Comparison of ENCODE assay signal across 8 mouse cellular contexts in genomic region chr8:47287641-47288130, GRCm38 (mm10).
A peak's percentile ranks its signal among the peaks of the same experiment; 100 is the strongest.
DNase-seq lines count a peak whose midpoint lies in the region; ATAC-seq lines count a peak whose summit lies in the region.

No protein-coding gene starts in this region.

- H3K36me3 ChIP-seq in kidney, embryonic 14.5 days (ENCODE audit: control insufficient read depth, insufficient read depth, low read length) = no peaks in the 10 kb centered on the region
- no peaks in the 10 kb centered on the region for H3K36me3 ChIP-seq in forebrain, embryonic 12.5 days (replicated peaks)
- no peaks in the 10 kb centered on the region for H3K36me3 ChIP-seq in hindbrain, embryonic 10.5 days
- no peaks in the 10 kb centered on the region for H3K36me3 ChIP-seq in limb, embryonic 12.5 days
- no peaks in the 10 kb centered on the region for H3K36me3 ChIP-seq in neural tube, embryonic 13.5 days

- peak; percentile 47 for ATAC-seq in kidney, embryonic 14.5 days (ENCODE audit: low FRiP score, low TSS enrichment)
- peak; percentile 34 for ATAC-seq in forebrain, embryonic 12.5 days (ENCODE audit: low FRiP score)
- no peak for ATAC-seq in limb, embryonic 12.5 days (ENCODE audit: insufficient number of reproducible peaks, insufficient read depth, low FRiP score, low TSS enrichment, low read depth)
- ATAC-seq in neural tube, embryonic 13.5 days (ENCODE audit: low read depth) = peak; percentile 24; the same call in 1 of the 2 replicates

- no peak for DNase-seq in kidney, adult 11 months
- DNase-seq in hindbrain, embryonic 10.5 days (ENCODE audit: low spot score) = peak; percentile 79
- no peak for DNase-seq in thymus, adult 18-20 months

- WGBS in kidney, embryonic 14.5 days = under 1% methylated on average over 33 of the region's 33 CpGs
- WGBS in forebrain, embryonic 12.5 days = under 1% methylated on average over 33 of the region's 33 CpGs
- under 1% methylated on average over 33 of the region's 33 CpGs for WGBS in hindbrain, embryonic 10.5 days
- under 1% methylated on average over 33 of the region's 33 CpGs for WGBS in limb, embryonic 12.5 days
- under 1% methylated on average over 33 of the region's 33 CpGs for WGBS in neural tube, embryonic 13.5 days

- H3K9me3 ChIP-seq in kidney, embryonic 14.5 days (ENCODE audit: control insufficient read depth, low read length) = no peaks in the 10 kb centered on the region
- H3K9me3 ChIP-seq in forebrain, embryonic 12.5 days = no peaks in the 10 kb centered on the region
- H3K9me3 ChIP-seq in hindbrain, embryonic 10.5 days = no peaks in the 10 kb centered on the region
- H3K9me3 ChIP-seq in limb, embryonic 12.5 days = no peaks in the 10 kb centered on the region
- no peaks in the 10 kb centered on the region for H3K9me3 ChIP-seq in neural tube, embryonic 13.5 days

- H3K4me2 ChIP-seq in kidney, embryonic 14.5 days (replicated peaks; ENCODE audit: low read depth, low read length) = peak overlapping the region; percentile 96
- peak overlapping the region; percentile 85 for H3K4me2 ChIP-seq in forebrain, embryonic 12.5 days
- H3K4me2 ChIP-seq in limb, embryonic 12.5 days = peak overlapping the region; percentile 80
- H3K4me2 ChIP-seq in neural tube, embryonic 13.5 days = peak overlapping the region; percentile 83

- H3K9ac ChIP-seq in kidney, embryonic 14.5 days (ENCODE audit: low read depth, low read length) = peak overlapping the region; percentile 91
- peak overlapping the region; percentile 100 for H3K9ac ChIP-seq in forebrain, embryonic 12.5 days
- H3K9ac ChIP-seq in limb, embryonic 12.5 days (replicated peaks) = peak overlapping the region; percentile 98
- peak overlapping the region; percentile 100 for H3K9ac ChIP-seq in neural tube, embryonic 13.5 days

- H3K27ac ChIP-seq in kidney, embryonic 14.5 days (ENCODE audit: low read depth, low read length) = peak overlapping the region; percentile 77; the same call in 1 of the 2 replicates
- no peak overlapping the region for H3K27ac ChIP-seq in brown adipose tissue, adult 24 weeks (replicated peaks; ENCODE audit: low read depth, low read length)
- peak overlapping the region; percentile 99 for H3K27ac ChIP-seq in forebrain, embryonic 12.5 days
- H3K27ac ChIP-seq in hindbrain, embryonic 10.5 days = peak overlapping the region; percentile 99
- peak overlapping the region; percentile 94 for H3K27ac ChIP-seq in limb, embryonic 12.5 days
- peak overlapping the region; percentile 99 for H3K27ac ChIP-seq in neural tube, embryonic 13.5 days (replicated peaks)

- peak overlapping the region; percentile 77 for H3K4me3 ChIP-seq in kidney, embryonic 14.5 days (ENCODE audit: low read length)
- H3K4me3 ChIP-seq in brown adipose tissue, adult 24 weeks (ENCODE audit: insufficient read depth, low read depth, low read length) = peak overlapping the region; percentile 78
- peak overlapping the region; percentile 98 for H3K4me3 ChIP-seq in forebrain, embryonic 12.5 days (replicated peaks)
- peak overlapping the region; percentile 91 for H3K4me3 ChIP-seq in hindbrain, embryonic 10.5 days
- H3K4me3 ChIP-seq in limb, embryonic 12.5 days (replicated peaks) = peak overlapping the region; percentile 92
- H3K4me3 ChIP-seq in neural tube, embryonic 13.5 days = peak overlapping the region; percentile 85

- H3K4me1 ChIP-seq in kidney, embryonic 14.5 days (ENCODE audit: control insufficient read depth, insufficient read depth, low read length) = 0 out of 2 replicates have a peak, but pooled peaks cover 5% of the 10 kb centered on the region
- peaks cover 8% of the 10 kb centered on the region; the same call in 1 of the 2 replicates for H3K4me1 ChIP-seq in brown adipose tissue, adult 24 weeks (ENCODE audit: control insufficient read depth, insufficient read depth, insufficient read length, low read length)
- peaks cover 46% of the 10 kb centered on the region for H3K4me1 ChIP-seq in forebrain, embryonic 12.5 days
- H3K4me1 ChIP-seq in hindbrain, embryonic 10.5 days (replicated peaks) = peaks cover 68% of the 10 kb centered on the region
- peaks cover 56% of the 10 kb centered on the region for H3K4me1 ChIP-seq in limb, embryonic 12.5 days (replicated peaks)
- H3K4me1 ChIP-seq in neural tube, embryonic 13.5 days (replicated peaks) = peaks cover 56% of the 10 kb centered on the region

- H3K27me3 ChIP-seq in kidney, embryonic 14.5 days (ENCODE audit: control insufficient read depth, insufficient read depth, low read length) = no peaks in the 10 kb centered on the region; the same call in 1 of the 2 replicates
- H3K27me3 ChIP-seq in forebrain, embryonic 12.5 days = no peaks in the 10 kb centered on the region
- peaks cover 9% of the 10 kb centered on the region; the same call in 1 of the 2 replicates for H3K27me3 ChIP-seq in hindbrain, embryonic 10.5 days (ENCODE audit: insufficient read depth, poor library complexity, severe bottlenecking)
- no peaks in the 10 kb centered on the region for H3K27me3 ChIP-seq in limb, embryonic 12.5 days
- H3K27me3 ChIP-seq in neural tube, embryonic 13.5 days = no peaks in the 10 kb centered on the region
